Mouse (Mus musculus): ENCODE measurements around the gene Cdx2. TPM values are rescaled to one million over a fixed set of nuclear protein-coding genes. Genes with fewer than 3 reads are reported as not detected.

Cdx2 gene
- total RNA-seq, 4 experiments from 2014 or later: not detected

- DNase-seq (ENCODE audit: low spot score in 2 of 2): no peak
Measured at GRCm38 (mm10) chr5:147317321-147317720, 10.3 kb upstream of the Cdx2 start.

GRCm38 (mm10) chr5:147315432-147316075 is 8.5 kb upstream of the Cdx2 start:
- no peak for DNase-seq (ENCODE audit: low spot score in 2 of 2)

GRCm38 (mm10) chr5:147314646-147315431 is 7.8 kb upstream of the Cdx2 start:
- DNase-seq (ENCODE audit: low spot score in 2 of 2): no peak

GRCm38 (mm10) chr5:147312830-147313685 is 6.0 kb upstream of the Cdx2 start:
- DNase-seq (ENCODE audit: low spot score in 2 of 2): no peak

GRCm38 (mm10) chr5:147309786-147310185 is 2.7 kb upstream of the Cdx2 start:
- DNase-seq (ENCODE audit: low spot score in 2 of 2): no peak

- no peak for DNase-seq (ENCODE audit: low spot score in 2 of 2)
Measured at GRCm38 (mm10) chr5:147308451-147308850, 1.4 kb upstream of the Cdx2 start.

- no peak for DNase-seq (ENCODE audit: low spot score in 2 of 2)
Measured at GRCm38 (mm10) chr5:147307398-147307785, 322 bp upstream of the Cdx2 start.

GRCm38 (mm10) chr5:147305856-147306637 is 1.0 kb downstream of the Cdx2 start:
- DNase-seq (ENCODE audit: low spot score in 2 of 2): no peak

- no peak for DNase-seq (ENCODE audit: low spot score in 2 of 2)
Measured at GRCm38 (mm10) chr5:147305166-147305565, 1.9 kb downstream of the Cdx2 start.

GRCm38 (mm10) chr5:147304276-147305155 is 2.6 kb downstream of the Cdx2 start:
- DNase-seq (ENCODE audit: low spot score in 2 of 2): no peak

- DNase-seq (ENCODE audit: low spot score in 2 of 2): no peak
Measured at GRCm38 (mm10) chr5:147302746-147303400, 4.2 kb downstream of the Cdx2 start.

GRCm38 (mm10) chr5:147302141-147302540 is 4.9 kb downstream of the Cdx2 start:
- DNase-seq (ENCODE audit: low spot score in 2 of 2): no peak

GRCm38 (mm10) chr5:147301781-147302070 is 5.3 kb downstream of the Cdx2 start:
- DNase-seq (ENCODE audit: low spot score in 2 of 2): no peak

GRCm38 (mm10) chr5:147300917-147301780 is 5.9 kb downstream of the Cdx2 start:
- no peak for DNase-seq (ENCODE audit: low spot score in 2 of 2)

- DNase-seq (ENCODE audit: low spot score in 2 of 2): no peak
Measured at GRCm38 (mm10) chr5:147300001-147300363, 7.1 kb downstream of the Cdx2 start.

- no peak for DNase-seq (ENCODE audit: low spot score in 2 of 2)
Measured at GRCm38 (mm10) chr5:147299255-147300000, 7.6 kb downstream of the Cdx2 start.

- no peak for DNase-seq (ENCODE audit: low spot score in 2 of 2)
Measured at GRCm38 (mm10) chr5:147297249-147297648, 9.8 kb downstream of the Cdx2 start.

- no peak for DNase-seq (ENCODE audit: low spot score in 2 of 2)
Measured at GRCm38 (mm10) chr5:147294121-147294520, 12.9 kb downstream of the Cdx2 start.
